Mouse (Mus musculus): ENCODE data around the gene Stx6. TPM values are rescaled to one million over a fixed set of nuclear protein-coding genes. Genes with fewer than 3 reads are reported as not detected.

Stx6 gene
- polyA plus RNA-seq, 1 experiment = 83.1 TPM

DNA sequence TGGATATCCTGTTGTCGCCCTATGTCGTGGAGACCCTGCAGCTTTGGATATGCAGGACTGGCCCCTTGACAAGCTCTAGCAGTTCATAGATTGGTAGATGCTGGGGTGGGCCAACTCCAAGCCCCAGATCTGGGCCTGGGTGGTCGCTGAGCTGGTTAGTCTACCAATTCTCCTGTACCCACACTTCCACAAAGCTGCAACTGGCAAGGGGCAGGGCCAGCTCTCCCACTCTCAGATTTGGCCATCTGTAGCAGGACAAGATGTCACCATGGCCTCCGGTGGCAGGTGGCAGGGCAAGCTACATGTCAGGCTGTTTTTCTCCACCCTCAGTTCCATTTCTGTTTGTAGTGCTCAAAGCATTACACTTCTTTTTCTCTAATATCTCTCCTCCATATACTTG, 30.1 kb downstream of the Stx6 start:
- no peak for TF ChIP-seq CTCF (IDR thresholded peaks at IDR 0.05; ENCODE audit: insufficient read depth, low read length)
- TF ChIP-seq POLR2A (IDR thresholded peaks at IDR 0.05; ENCODE audit: borderline replicate concordance, extremely low read depth, low read depth, low read length) = no peak
- no peak overlapping the region for H3K4me3 ChIP-seq (replicated peaks; ENCODE audit: extremely low read depth, low read depth, low read length)
- no peak for DNase-seq
- no peaks in the 10 kb centered on the region for H3K4me1 ChIP-seq (ENCODE audit: control insufficient read depth, insufficient read depth, low read length)
- 96% methylated on average over 4 of the region's 4 CpGs for WGBS

DNA sequence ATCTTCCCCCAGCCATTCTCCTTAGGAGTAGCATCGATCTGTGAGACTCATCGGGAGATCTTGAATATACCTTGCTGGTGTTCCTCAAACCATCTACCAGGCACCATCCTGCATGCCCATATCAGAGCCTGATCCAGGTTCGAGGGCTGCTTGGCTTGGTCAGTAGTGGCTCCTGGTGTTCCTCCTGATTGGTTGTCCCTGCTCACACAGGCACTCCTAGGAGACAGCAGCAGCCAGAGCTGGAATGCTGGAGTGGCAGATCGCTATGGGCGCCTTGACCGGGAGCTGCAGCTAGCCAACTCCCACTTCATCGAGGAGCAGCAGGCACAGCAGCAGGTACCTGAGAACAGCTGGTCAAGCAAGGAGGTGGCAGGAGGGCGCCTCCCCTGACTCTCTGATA, 32.7 kb downstream of the Stx6 start:
- Histone ChIP-seq H3K4me3 (replicated peaks; ENCODE audit: extremely low read depth, low read depth, low read length) (no peak overlapping the region), H3K4me1 (ENCODE audit: control insufficient read depth, insufficient read depth, low read length) (no peaks in the 10 kb centered on the region)
- 84% methylated on average over 8 of the region's 8 CpGs for WGBS
- DNase-seq = no peak
- TF ChIP-seq POLR2A (IDR thresholded peaks at IDR 0.05; ENCODE audit: borderline replicate concordance, extremely low read depth, low read depth, low read length) = no peak
- no peak for TF ChIP-seq CTCF (IDR thresholded peaks at IDR 0.05; ENCODE audit: insufficient read depth, low read length)

DNA sequence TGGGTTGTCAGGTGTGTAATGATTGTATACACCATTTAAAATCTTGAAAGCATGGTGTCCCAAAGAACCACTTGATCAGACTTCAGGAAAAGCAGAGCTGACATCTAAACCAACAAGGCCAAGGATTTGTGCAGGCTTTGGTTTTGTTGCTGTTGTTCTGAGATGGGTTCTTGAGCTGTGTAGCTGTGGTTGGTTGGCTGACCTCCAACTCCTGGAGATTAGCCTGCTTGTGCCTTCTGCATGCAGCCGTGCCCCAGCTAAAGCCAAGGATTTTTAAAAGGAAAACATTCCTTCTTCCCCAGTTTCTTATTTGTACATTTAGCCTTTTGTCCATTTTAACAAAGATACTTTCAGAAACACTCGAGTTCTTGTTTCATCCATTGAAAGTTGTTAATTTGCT, 33.2 kb downstream of the Stx6 start:
- no peaks in the 10 kb centered on the region for H3K4me1 ChIP-seq (ENCODE audit: control insufficient read depth, insufficient read depth, low read length)
- WGBS = 61% methylated on average over 2 of the region's 2 CpGs
- no peak for DNase-seq
- H3K4me3 ChIP-seq (replicated peaks; ENCODE audit: extremely low read depth, low read depth, low read length) = no peak overlapping the region
- TF ChIP-seq CTCF (IDR thresholded peaks at IDR 0.05; ENCODE audit: insufficient read depth, low read length) = no peak
- no peak for TF ChIP-seq POLR2A (IDR thresholded peaks at IDR 0.05; ENCODE audit: borderline replicate concordance, extremely low read depth, low read depth, low read length)

DNA sequence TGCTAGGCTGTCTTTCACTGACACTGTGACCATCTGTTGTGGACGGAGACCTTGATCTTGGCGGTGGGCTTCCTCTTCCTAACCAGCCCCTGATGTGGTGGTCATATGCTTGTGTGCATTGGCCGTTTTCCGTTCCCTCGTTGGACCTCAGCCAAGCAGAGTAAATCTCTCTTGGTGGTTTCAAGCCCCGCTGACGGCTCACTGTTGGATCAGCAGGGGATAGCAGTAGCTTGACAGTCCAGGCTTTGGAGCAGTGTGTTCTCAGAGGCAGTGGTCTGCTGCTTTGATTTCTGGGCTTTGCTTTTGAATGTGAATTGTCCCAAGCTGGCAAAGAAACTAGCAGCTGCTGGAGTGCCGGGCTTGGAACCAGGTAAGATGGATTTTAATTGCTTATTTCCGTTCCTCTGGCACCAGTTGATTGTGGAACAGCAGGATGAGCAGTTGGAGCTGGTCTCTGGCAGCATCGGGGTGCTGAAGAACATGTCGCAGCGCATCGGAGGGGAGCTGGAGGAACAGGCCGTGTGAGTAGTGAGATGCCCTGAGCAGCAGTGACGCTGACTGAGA, 34.4 kb downstream of the Stx6 start:
- Histone ChIP-seq H3K4me3 (replicated peaks; ENCODE audit: extremely low read depth, low read depth, low read length) (no peak overlapping the region), H3K4me1 (ENCODE audit: control insufficient read depth, insufficient read depth, low read length) (no peaks in the 10 kb centered on the region)
- TF ChIP-seq CTCF (IDR thresholded peaks at IDR 0.05; ENCODE audit: insufficient read depth, low read length) (no peak), POLR2A (IDR thresholded peaks at IDR 0.05; ENCODE audit: borderline replicate concordance, extremely low read depth, low read depth, low read length) (no peak)
- WGBS = 64% methylated on average over 15 of the region's 15 CpGs
- no peak for DNase-seq

DNA sequence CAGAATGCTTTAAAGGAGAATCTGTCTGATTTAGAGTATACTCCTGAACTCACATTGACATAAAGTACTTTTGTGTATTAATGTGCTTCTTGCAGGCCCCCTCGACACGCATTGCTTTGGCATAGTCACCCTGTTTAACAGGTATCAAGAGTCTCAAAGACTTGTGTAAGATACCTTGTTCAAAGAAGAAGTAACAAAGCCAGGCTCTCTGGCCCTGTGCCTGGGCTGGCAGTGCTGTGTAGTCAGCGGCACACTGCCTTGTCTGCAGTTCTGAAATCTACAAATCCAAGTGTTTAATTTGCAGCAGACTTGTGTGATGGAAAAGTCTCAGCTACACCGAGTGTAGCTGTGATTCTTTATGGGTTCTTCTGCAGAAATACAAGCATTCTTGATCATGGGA, 38.2 kb downstream of the Stx6 start:
- no peak for DNase-seq
- Histone ChIP-seq H3K4me3 (replicated peaks; ENCODE audit: extremely low read depth, low read depth, low read length) (no peak overlapping the region), H3K4me1 (ENCODE audit: control insufficient read depth, insufficient read depth, low read length) (no peaks in the 10 kb centered on the region)
- 58% methylated on average over 4 of the region's 4 CpGs for WGBS
- TF ChIP-seq CTCF (IDR thresholded peaks at IDR 0.05; ENCODE audit: insufficient read depth, low read length) (no peak), POLR2A (IDR thresholded peaks at IDR 0.05; ENCODE audit: borderline replicate concordance, extremely low read depth, low read depth, low read length) (no peak)

DNA sequence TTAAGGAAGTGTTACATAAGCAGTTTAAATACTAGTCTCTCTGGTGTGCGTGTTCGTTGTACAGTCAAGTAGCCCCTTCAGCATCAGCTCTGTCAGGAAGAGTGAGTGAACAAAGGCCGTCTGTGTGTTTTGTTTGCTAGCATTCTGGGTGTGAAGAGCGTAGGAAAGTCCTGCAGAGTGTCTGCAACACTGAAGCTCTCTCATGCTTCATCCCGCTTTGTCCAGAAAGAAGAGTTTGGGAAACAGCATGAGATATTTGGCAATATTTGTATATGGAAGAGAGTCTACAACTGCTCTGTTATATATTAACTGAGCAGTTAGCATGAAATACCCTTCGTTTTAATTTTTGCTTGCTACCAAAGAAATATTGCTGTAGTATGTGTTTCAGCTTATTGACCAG, 41.0 kb downstream of the Stx6 start:
- 64% methylated on average over 6 of the region's 6 CpGs for WGBS
- no peak for DNase-seq

DNA sequence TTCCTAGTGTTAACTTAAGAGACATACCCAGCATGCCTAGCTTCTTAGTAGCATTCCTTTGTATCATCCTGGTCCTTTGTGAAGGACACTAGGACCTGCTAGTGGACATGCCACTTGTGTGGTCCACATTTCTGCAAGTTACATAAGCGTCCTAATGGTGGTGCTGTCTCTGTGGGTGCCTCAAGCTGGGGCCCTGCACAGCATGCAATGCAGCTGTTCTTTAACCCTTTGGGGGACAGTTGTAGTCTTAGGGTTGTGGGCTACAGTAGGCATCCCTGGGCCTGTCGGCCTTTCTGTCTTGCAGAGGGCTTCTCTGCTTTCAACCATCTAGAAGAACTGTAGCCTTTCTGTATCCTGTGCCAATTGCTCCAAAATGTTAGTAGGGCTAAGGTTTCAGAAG, 42.5 kb downstream of the Stx6 start:
- TF ChIP-seq CTCF (IDR thresholded peaks at IDR 0.05; ENCODE audit: insufficient read depth, low read length) (no peak), POLR2A (IDR thresholded peaks at IDR 0.05; ENCODE audit: borderline replicate concordance, extremely low read depth, low read depth, low read length) (no peak)
- no peak for DNase-seq
- H3K4me1 ChIP-seq (ENCODE audit: control insufficient read depth, insufficient read depth, low read length) = no peaks in the 10 kb centered on the region
- no peak overlapping the region for H3K4me3 ChIP-seq (replicated peaks; ENCODE audit: extremely low read depth, low read depth, low read length)
- 70% methylated on average over 2 of the region's 2 CpGs for WGBS

More for the DNA sequence above, 41.0 kb downstream of the Stx6 start:
- no peak for TF ChIP-seq CTCF (IDR thresholded peaks at IDR 0.05; ENCODE audit: insufficient read depth, low read length)
- H3K4me1 ChIP-seq (ENCODE audit: control insufficient read depth, insufficient read depth, low read length) = no peaks in the 10 kb centered on the region
- no peak overlapping the region for H3K4me3 ChIP-seq (replicated peaks; ENCODE audit: extremely low read depth, low read depth, low read length)

DNA sequence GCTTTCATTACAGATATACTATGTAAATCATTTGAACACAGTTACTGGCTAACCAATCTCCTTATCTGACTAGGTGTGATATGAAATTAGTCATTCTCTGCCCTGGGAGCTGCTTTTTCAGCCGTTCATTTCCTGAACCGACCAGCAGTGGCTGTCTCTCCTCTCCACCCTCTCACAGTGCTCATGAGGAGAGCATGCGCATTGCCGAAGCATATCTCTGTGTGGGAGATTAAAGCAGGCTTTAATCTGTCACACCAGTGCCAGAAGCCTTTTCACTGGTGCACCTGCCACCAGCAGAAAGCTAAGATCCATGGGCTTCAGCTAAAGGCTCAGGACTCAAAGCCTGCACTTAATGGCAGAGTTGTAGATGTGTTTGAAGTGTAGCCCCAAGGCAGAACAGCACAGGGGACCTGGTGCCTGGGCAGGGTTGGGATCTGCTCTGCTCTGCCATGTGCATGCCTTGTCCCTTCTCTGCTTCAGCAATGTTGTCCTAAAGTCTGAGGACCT, 42.9 kb downstream of the Stx6 start:
- no peak for TF ChIP-seq CTCF (IDR thresholded peaks at IDR 0.05; ENCODE audit: insufficient read depth, low read length)
- TF ChIP-seq POLR2A (IDR thresholded peaks at IDR 0.05; ENCODE audit: borderline replicate concordance, extremely low read depth, low read depth, low read length) = no peak
- Histone ChIP-seq H3K4me3 (replicated peaks; ENCODE audit: extremely low read depth, low read depth, low read length) (no peak overlapping the region), H3K4me1 (ENCODE audit: control insufficient read depth, insufficient read depth, low read length) (no peaks in the 10 kb centered on the region)
- DNase-seq = no peak
- WGBS = 50% methylated on average over 4 of the region's 4 CpGs

DNA sequence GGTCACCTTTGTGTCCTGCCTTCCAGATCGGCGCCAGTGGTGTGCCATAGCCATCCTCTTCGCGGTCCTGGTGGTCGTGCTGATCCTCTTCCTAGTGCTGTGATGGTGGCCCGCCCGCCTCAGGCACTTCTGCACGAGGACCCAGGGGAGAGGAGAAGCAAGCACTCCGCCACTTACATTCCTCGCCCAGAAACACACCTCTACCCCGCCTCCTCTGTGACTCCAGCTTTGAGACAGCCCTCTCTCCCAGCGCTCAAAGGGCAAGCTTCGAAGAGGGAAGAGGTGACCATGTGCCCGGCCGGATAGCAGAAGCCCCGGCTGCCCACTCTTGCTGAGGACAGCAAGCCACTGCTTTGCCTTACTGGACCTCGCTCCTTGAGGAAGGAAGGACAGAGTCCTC, 43.4 kb downstream of the Stx6 start:
- TF ChIP-seq POLR2A (IDR thresholded peaks at IDR 0.05; ENCODE audit: borderline replicate concordance, extremely low read depth, low read depth, low read length) (no peak), CTCF (IDR thresholded peaks at IDR 0.05; ENCODE audit: insufficient read depth, low read length) (no peak)
- WGBS = 71% methylated on average over 17 of the region's 17 CpGs
- H3K4me3 ChIP-seq (replicated peaks; ENCODE audit: extremely low read depth, low read depth, low read length) = no peak overlapping the region
- DNase-seq = peak; percentile 27
- H3K4me1 ChIP-seq (ENCODE audit: control insufficient read depth, insufficient read depth, low read length) = no peaks in the 10 kb centered on the region

DNA sequence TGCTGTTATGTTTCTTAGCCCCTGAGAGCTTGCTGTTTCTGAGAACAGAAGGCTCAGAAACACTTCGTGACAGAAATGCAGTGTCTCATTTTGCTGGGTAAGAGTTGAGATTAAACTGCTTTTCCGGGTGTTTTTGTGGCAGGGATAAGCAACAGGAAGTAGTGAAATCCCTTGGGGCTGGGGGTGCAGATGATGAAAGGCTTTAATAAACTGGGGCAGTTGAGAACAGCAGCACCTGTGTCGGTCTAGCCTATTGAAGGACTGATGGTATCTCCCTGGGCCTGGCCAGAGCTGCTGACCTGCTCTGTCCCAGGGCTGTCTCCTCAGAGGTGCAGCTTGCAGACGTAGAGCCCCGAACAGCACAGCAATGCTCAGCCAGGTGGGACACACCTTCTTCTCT, 44.0 kb downstream of the Stx6 start:
- DNase-seq = no peak
- Histone ChIP-seq H3K4me1 (ENCODE audit: control insufficient read depth, insufficient read depth, low read length) (no peaks in the 10 kb centered on the region), H3K4me3 (replicated peaks; ENCODE audit: extremely low read depth, low read depth, low read length) (no peak overlapping the region)
- WGBS = 82% methylated on average over 5 of the region's 5 CpGs
- no peak for TF ChIP-seq CTCF (IDR thresholded peaks at IDR 0.05; ENCODE audit: insufficient read depth, low read length)
- no peak for TF ChIP-seq POLR2A (IDR thresholded peaks at IDR 0.05; ENCODE audit: borderline replicate concordance, extremely low read depth, low read depth, low read length)
